Mouse (Mus musculus): ENCODE measurements around the gene Pxmp4.

DNA sequence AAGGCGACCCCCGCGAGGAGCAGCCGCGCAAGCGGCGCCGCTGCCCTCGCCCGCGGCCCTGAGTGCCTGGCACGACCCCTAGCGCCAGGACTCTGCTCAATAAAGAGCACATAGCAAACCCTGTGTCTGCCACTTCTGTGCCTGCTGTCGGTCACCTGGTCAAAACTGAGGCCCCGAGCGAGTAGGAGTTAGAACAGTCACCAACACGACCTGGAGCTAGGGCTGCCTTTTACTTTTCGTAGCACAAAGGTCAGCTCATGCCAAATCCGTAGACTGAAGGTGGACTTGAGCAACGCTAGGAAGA is 53.7 kb downstream of the Pxmp4 start:
- TF ChIP-seq CTCF (IDR thresholded peaks at IDR 0.05; ENCODE audit: extremely low read depth, insufficient read length, insufficient replicate concordance, low read depth, low read length) (no peak), POLR2A (IDR thresholded peaks at IDR 0.05; ENCODE audit: low read depth, low read length) (no peak)
